Mouse (Mus musculus) embryonic fibroblast, embryonic 13.5 days (primary cell): ENCODE measurements around the gene Tram2.

Source experiments
- CTCF ChIP-seq: IDR thresholded peaks from 2 replicates; pipeline ENCODE4 v1.5.1; 2011; ENCODE audit warnings: mild to moderate bottlenecking, control low read depth, low read length, moderate library complexity, borderline replicate concordance; ENCODE audit not compliant: insufficient read depth
- POLR2A ChIP-seq: IDR thresholded peaks from 2 replicates; pipeline ENCODE4 v1.6.1; 2011; ENCODE audit warnings: low read depth, mild to moderate bottlenecking, control low read depth, low read length, moderate library complexity

DNA sequence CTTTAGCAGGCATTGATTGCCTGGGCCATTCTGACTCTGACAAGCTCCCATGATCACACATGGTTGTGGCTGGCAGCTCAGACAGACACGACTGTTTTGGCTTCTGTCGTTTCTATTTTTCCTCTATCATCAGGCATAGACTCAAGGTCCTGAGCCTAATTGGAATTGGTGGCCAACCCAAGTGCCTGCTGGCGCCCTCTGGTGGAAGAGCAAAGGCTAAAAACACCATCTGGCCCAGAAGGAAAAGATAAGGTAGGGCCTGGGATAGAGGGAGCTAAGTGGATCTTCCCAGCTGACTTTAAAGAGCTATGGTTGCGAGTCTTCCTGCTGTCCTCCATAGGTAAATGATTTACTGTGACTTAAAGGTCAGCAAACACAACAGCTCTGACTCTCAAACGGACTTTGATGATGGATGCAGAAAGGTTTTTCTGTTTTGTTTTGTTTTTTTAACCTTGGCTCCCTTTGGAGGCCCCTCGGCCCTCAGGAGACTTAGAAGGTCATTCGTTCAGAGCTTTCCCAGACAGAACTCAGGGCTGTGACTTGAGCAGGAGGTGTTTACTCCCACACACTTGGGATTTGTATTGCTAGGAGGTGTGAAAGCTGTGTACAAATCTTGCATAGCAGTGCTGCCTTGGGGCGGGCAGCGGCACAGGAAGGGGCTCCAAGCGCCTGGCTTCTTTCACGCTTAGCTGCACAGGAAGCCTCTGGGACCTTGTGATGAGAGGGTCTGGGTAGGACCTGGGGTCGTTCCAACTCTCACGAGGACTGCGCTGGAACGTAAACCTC, 22.4 kb upstream of the Tram2 start:
- TF ChIP-seq CTCF (peak; percentile 53; the same call in 1 of the 2 replicates), POLR2A (no peak)
